Comparison of ENCODE assay signal across 12 mouse cellular contexts in the genomic region with DNA sequence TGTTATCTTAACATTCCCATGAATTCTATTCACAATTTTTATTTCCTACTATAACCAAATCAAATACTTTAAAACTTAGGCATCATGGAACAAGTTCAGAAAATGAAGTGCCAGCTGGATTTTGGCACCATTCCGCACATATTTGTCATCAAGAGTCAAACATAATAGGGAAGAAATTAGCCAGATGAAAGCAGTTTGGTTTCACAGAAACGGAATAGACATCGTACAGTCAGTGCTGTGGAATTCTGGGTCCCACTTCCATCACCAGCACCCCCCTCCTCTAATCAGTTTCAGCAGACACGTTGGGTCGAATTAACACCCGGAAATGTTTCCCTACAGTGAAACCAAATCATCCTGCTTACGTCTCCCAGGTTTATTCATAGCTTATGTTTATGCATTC.
DNase-seq lines count a peak whose midpoint lies in the region; ATAC-seq lines count a peak whose summit lies in the region.
"Had no signal": no experiment of that assay in that cellular context is flagged by ENCODE, and none has a peak within 500 bp of the region (broad histone marks: within the 10 kb centered on the region; RNA-seq: fewer than 3 reads in every experiment).

No protein-coding gene starts in this region.

- peak overlapping the region; percentile 15 for H3K4me2 ChIP-seq in heart, embryonic 11.5 days
- peak overlapping the region; percentile 42 for H3K4me2 ChIP-seq in lung, embryonic 16.5 days (ENCODE audit: low read depth, low read length)
- H3K4me2 ChIP-seq: liver, embryonic 13.5 days had no signal

- WGBS in heart, embryonic 11.5 days (ENCODE audit: insufficient replicate concordance), result 41% methylated on average over 7 of the region's 7 CpGs
- 32% methylated on average over 7 of the region's 7 CpGs for WGBS in lung, embryonic 16.5 days

- no peaks in the 10 kb centered on the region for H3K4me1 ChIP-seq in heart, embryonic 11.5 days (ENCODE audit: control insufficient read depth, insufficient read depth, low read length)
- peaks cover 6% of the 10 kb centered on the region; the same call in 1 of the 2 replicates for H3K4me1 ChIP-seq in lung, embryonic 16.5 days (replicated peaks; ENCODE audit: control insufficient read depth, insufficient read depth, low read length)
- H3K4me1 ChIP-seq: liver, embryonic 13.5 days; midbrain, embryonic 10.5 days had no signal

- no peak for ATAC-seq in heart, embryonic 11.5 days (replicated peaks; ENCODE audit: insufficient number of reproducible peaks, low FRiP score, low TSS enrichment)
- peak; percentile 59; the same call in 1 of the 2 replicates for ATAC-seq in lung, embryonic 16.5 days (ENCODE audit: low read depth)
- no peak for ATAC-seq in megakaryocyte-erythroid progenitor cell, adult 5-6 weeks (replicated peaks; ENCODE audit: low FRiP score, low TSS enrichment, poor library complexity, severe bottlenecking)
- no peak for ATAC-seq in erythroid progenitor cell, adult 5-6 weeks (replicated peaks; ENCODE audit: low FRiP score, poor library complexity, severe bottlenecking)
- ATAC-seq in erythroblast, adult 5-6 weeks (replicated peaks; ENCODE audit: low FRiP score, poor library complexity, severe bottlenecking), result no peak
- ATAC-seq: intestine, postnatal 0 days had no signal

- H3K27ac ChIP-seq in heart, embryonic 11.5 days (ENCODE audit: low read depth, low read length), result no peak overlapping the region
- H3K27ac ChIP-seq in lung, embryonic 16.5 days (ENCODE audit: low read length), result peak overlapping the region; percentile 37; the same call in 1 of the 2 replicates
- H3K27ac ChIP-seq: liver, embryonic 13.5 days; midbrain, embryonic 10.5 days had no signal

- H3K9me3 ChIP-seq in heart, embryonic 11.5 days (replicated peaks; ENCODE audit: control insufficient read depth, low read length), result no peaks in the 10 kb centered on the region
- H3K9me3 ChIP-seq in lung, embryonic 16.5 days (ENCODE audit: control insufficient read depth, low read length), result no peaks in the 10 kb centered on the region
- H3K9me3 ChIP-seq: midbrain, embryonic 10.5 days had no signal

- no peak overlapping the region for H3K4me3 ChIP-seq in heart, embryonic 11.5 days (ENCODE audit: low read depth, low read length)
- peak overlapping the region; percentile 18 for H3K4me3 ChIP-seq in lung, embryonic 16.5 days (ENCODE audit: low read length)
- H3K4me3 ChIP-seq: liver, embryonic 13.5 days; midbrain, embryonic 10.5 days had no signal

- H3K36me3 ChIP-seq in heart, embryonic 11.5 days (ENCODE audit: control insufficient read depth, insufficient read depth, low read length), result no peaks in the 10 kb centered on the region
- no peaks in the 10 kb centered on the region for H3K36me3 ChIP-seq in lung, embryonic 16.5 days (ENCODE audit: control insufficient read depth, insufficient read depth, low read length)
- H3K36me3 ChIP-seq: liver, embryonic 13.5 days; midbrain, embryonic 10.5 days had no signal

- 0 out of 2 replicates have a peak overlapping the region, but pooled peaks have one; percentile 6 for H3K9ac ChIP-seq in heart, embryonic 11.5 days (ENCODE audit: low read depth, low read length)
- no peak overlapping the region for H3K9ac ChIP-seq in lung, embryonic 16.5 days (ENCODE audit: low read length)
- H3K9ac ChIP-seq: liver, embryonic 13.5 days had no signal

- H3K27me3 ChIP-seq in heart, embryonic 11.5 days (ENCODE audit: control insufficient read depth, insufficient read depth, low read length), result no peaks in the 10 kb centered on the region
- H3K27me3 ChIP-seq in lung, embryonic 16.5 days (ENCODE audit: control insufficient read depth, insufficient read depth, low read depth, low read length), result no peaks in the 10 kb centered on the region
- H3K27me3 ChIP-seq: liver, embryonic 13.5 days had no signal

- DNase-seq in 3T3-L1 (ENCODE audit: low read depth, low spot score) (peak; percentile 69), NIH3T3 (ENCODE audit: low read depth) (peak; percentile 79)
- DNase-seq in kidney, adult 9 months, result no peak
- DNase-seq: cerebellum, postnatal 36 days; liver, embryonic 13.5 days had no signal
